ENCODE assay signal across 9 mouse cellular contexts in genomic region chr10:99165751-99166282, GRCm38 (mm10). TPM values are rescaled to one million over a fixed set of nuclear protein-coding genes. Genes with fewer than 3 reads are reported as not detected.
DNase-seq lines count a peak whose midpoint lies in the region; ATAC-seq lines count a peak whose summit lies in the region.
"Had no signal": no experiment of that assay in that cellular context is flagged by ENCODE, and none has a peak within 500 bp of the region (broad histone marks: within the 10 kb centered on the region; RNA-seq: fewer than 3 reads in every experiment).

No protein-coding gene starts in this region.

- H3K27ac ChIP-seq in embryonic facial prominence, embryonic 12.5 days, result 0 out of 2 replicates have a peak overlapping the region, but pooled peaks have one; percentile 47
- peak overlapping the region; percentile 10; the same call in 1 of the 2 replicates for H3K27ac ChIP-seq in kidney, embryonic 14.5 days (ENCODE audit: low read depth, low read length)
- peak overlapping the region; percentile 36 for H3K27ac ChIP-seq in macrophage
- no peak overlapping the region for H3K27ac ChIP-seq in midbrain, embryonic 11.5 days (ENCODE audit: low read depth, low read length)
- H3K27ac ChIP-seq: neural tube, embryonic 12.5 days had no signal

- H3K4me1 ChIP-seq in embryonic facial prominence, embryonic 12.5 days, result peaks cover 6% of the 10 kb centered on the region; the same call in 1 of the 2 replicates
- peaks cover 14% of the 10 kb centered on the region for H3K4me1 ChIP-seq in kidney, embryonic 14.5 days (ENCODE audit: control insufficient read depth, insufficient read depth, low read length)
- H3K4me1 ChIP-seq in midbrain, embryonic 11.5 days (ENCODE audit: control insufficient read depth, insufficient read depth, low read length), result no peaks in the 10 kb centered on the region; the same call in 1 of the 2 replicates
- H3K4me1 ChIP-seq: neural tube, embryonic 12.5 days had no signal

- 0 out of 2 replicates have a peak, but pooled peaks have one; percentile 5 for ATAC-seq in embryonic facial prominence, embryonic 12.5 days (ENCODE audit: insufficient number of reproducible peaks, insufficient read depth, low FRiP score, low TSS enrichment)
- ATAC-seq in kidney, embryonic 14.5 days (ENCODE audit: low FRiP score, low TSS enrichment), result peak; percentile 24; the same call in 1 of the 2 replicates
- ATAC-seq in frontal cortex, adult (ENCODE audit: low TSS enrichment), result no peak
- no peak for ATAC-seq in midbrain, embryonic 11.5 days (ENCODE audit: low FRiP score)

- DNase-seq in heart, adult 18-20 months, result peak; percentile 28 to 42
- no peak for DNase-seq in heart, postnatal 25 days (ENCODE audit: low spot score)
- DNase-seq in midbrain, embryonic 11.5 days (ENCODE audit: low spot score, missing footprints), result no peak
- no peak for DNase-seq in layer of hippocampus, postnatal 25 days (ENCODE audit: extremely low spot score in 1 of 2, low spot score in 1 of 2)

- no peak overlapping the region for H3K9ac ChIP-seq in embryonic facial prominence, embryonic 12.5 days
- no peak overlapping the region for H3K9ac ChIP-seq in kidney, embryonic 14.5 days (ENCODE audit: low read depth, low read length)
- no peak overlapping the region for H3K9ac ChIP-seq in midbrain, embryonic 11.5 days (ENCODE audit: low read length)
- H3K9ac ChIP-seq: neural tube, embryonic 12.5 days had no signal

- no peaks in the 10 kb centered on the region for H3K27me3 ChIP-seq in embryonic facial prominence, embryonic 12.5 days
- H3K27me3 ChIP-seq in kidney, embryonic 14.5 days (ENCODE audit: control insufficient read depth, insufficient read depth, low read length), result no peaks in the 10 kb centered on the region
- no peaks in the 10 kb centered on the region for H3K27me3 ChIP-seq in midbrain, embryonic 11.5 days (ENCODE audit: control insufficient read depth, insufficient read depth, low read length)
- H3K27me3 ChIP-seq: neural tube, embryonic 12.5 days had no signal

- intact Hi-C loops in heart, postnatal 25 days (cut with DNase I), result loop anchor here (1.0 to 5.0 kb wide), 5 partner anchors 246 to 449 kb away; no protein-coding TSS in a partner anchor

- no peaks in the 10 kb centered on the region for H3K79me2 ChIP-seq in macrophage (ENCODE audit: inconsistent target)

- WGBS in embryonic facial prominence, embryonic 12.5 days, result 66% methylated on average over 7 of the region's 7 CpGs
- 47% methylated on average over 7 of the region's 7 CpGs for WGBS in kidney, embryonic 14.5 days
- WGBS in macrophage (ENCODE audit: missing documents), result 67% methylated on average over 7 of the region's 7 CpGs
- WGBS in midbrain, embryonic 11.5 days, result 83% methylated on average over 7 of the region's 7 CpGs

- no peaks in the 10 kb centered on the region for H3K36me3 ChIP-seq in embryonic facial prominence, embryonic 12.5 days
- no peaks in the 10 kb centered on the region for H3K36me3 ChIP-seq in kidney, embryonic 14.5 days (ENCODE audit: control insufficient read depth, insufficient read depth, low read length)
- H3K36me3 ChIP-seq in macrophage (ENCODE audit: inconsistent target), result no peaks in the 10 kb centered on the region
- no peaks in the 10 kb centered on the region for H3K36me3 ChIP-seq in midbrain, embryonic 11.5 days (ENCODE audit: control insufficient read depth, insufficient read depth, low read length)
- H3K36me3 ChIP-seq: neural tube, embryonic 12.5 days had no signal

- no peak overlapping the region for H3K4me3 ChIP-seq in embryonic facial prominence, embryonic 12.5 days
- no peak overlapping the region for H3K4me3 ChIP-seq in kidney, embryonic 14.5 days (ENCODE audit: low read length)
- no peak overlapping the region for H3K4me3 ChIP-seq in macrophage (ENCODE audit: inconsistent target)
- no peak overlapping the region for H3K4me3 ChIP-seq in midbrain, embryonic 11.5 days (ENCODE audit: low read depth, low read length)
- H3K4me3 ChIP-seq: neural tube, embryonic 12.5 days had no signal

- H3K9me3 ChIP-seq in embryonic facial prominence, embryonic 12.5 days, result no peaks in the 10 kb centered on the region
- H3K9me3 ChIP-seq in kidney, embryonic 14.5 days (ENCODE audit: control insufficient read depth, low read length), result no peaks in the 10 kb centered on the region
- H3K9me3 ChIP-seq in midbrain, embryonic 11.5 days (ENCODE audit: control insufficient read depth, low read length), result no peaks in the 10 kb centered on the region
- H3K9me3 ChIP-seq: neural tube, embryonic 12.5 days had no signal

- no peak overlapping the region for H3K4me2 ChIP-seq in embryonic facial prominence, embryonic 12.5 days (replicated peaks)
- no peak overlapping the region for H3K4me2 ChIP-seq in kidney, embryonic 14.5 days (replicated peaks; ENCODE audit: low read depth, low read length)
- no peak overlapping the region for H3K4me2 ChIP-seq in midbrain, embryonic 11.5 days
- H3K4me2 ChIP-seq: neural tube, embryonic 12.5 days had no signal

RNA-seq across cellular contexts. Expression of gene Phxr2, which starts 39.7 kb away (rescaled TPM):
- total RNA-seq in heart, adult 18-20 months (2021), result not detected
- not detected for total RNA-seq in heart, postnatal 25 days (2021)
- 0.18 TPM in 1 of 2 replicates, not detected in the other for polyA plus RNA-seq in embryonic facial prominence, embryonic 12.5 days (2016; fragmentation: Nextera tagmentation; extraction: Ambion mirVana)
- polyA plus RNA-seq in kidney, embryonic 14.5 days (2014; fragmentation: Nextera tagmentation; extraction: Ambion mirVana), result 0.17 TPM in 1 of 2 replicates, not detected in the other
- under 1 TPM in 2 of 26 experiments, not detected in 24; 0.66 to 0.92 TPM for total RNA-seq in macrophage (2018; cell fraction: chromatin; rRNA removed)
- total RNA-seq in macrophage (2018; cell fraction: cytosol; rRNA removed), result not detected
- under 1 TPM in 2 of 26 experiments, not detected in 24; 0.58 to 0.60 TPM for total RNA-seq in macrophage (2018; cell fraction: nucleus; rRNA removed)
- polyA plus RNA-seq in macrophage (2018), result not detected in 3 replicates
- polyA plus RNA-seq in midbrain, embryonic 11.5 days (2014; fragmentation: Nextera tagmentation; extraction: Ambion mirVana), result 0.14 TPM in 1 of 2 replicates, not detected in the other
- total RNA-seq in layer of hippocampus, postnatal 25 days (2021), result not detected

RNA-seq across cellular contexts. Expression of gene Galnt4, which starts 57.9 kb away (rescaled TPM):
- total RNA-seq in heart, adult 18-20 months (2021), result 1 to 10 TPM; 2.1 to 2.7 TPM
- 1 to 10 TPM; 3.2 to 3.6 TPM for total RNA-seq in heart, postnatal 25 days (2021)
- polyA plus RNA-seq in embryonic facial prominence, embryonic 12.5 days (2016; fragmentation: Nextera tagmentation; extraction: Ambion mirVana), result 8.1 and 9.5 TPM in 2 replicates
- 5.4 and 12.4 TPM in 2 replicates for polyA plus RNA-seq in kidney, embryonic 14.5 days (2014; fragmentation: Nextera tagmentation; extraction: Ambion mirVana)
- 10 to 100 TPM in 8 of 26 experiments, 1 to 10 TPM in 18; 2.3 to 21.3 (median 6.9) TPM for total RNA-seq in macrophage (2018; cell fraction: chromatin; rRNA removed)
- 10 to 100 TPM in 22 of 26 experiments, 1 to 10 TPM in 4; 8.1 to 22.5 (median 12.6) TPM for total RNA-seq in macrophage (2018; cell fraction: cytosol; rRNA removed)
- total RNA-seq in macrophage (2018; cell fraction: nucleus; rRNA removed), result 10 to 100 TPM; 10.3 to 34.8 (median 15.7) TPM
- 12.3 to 14.2 TPM (median 13.0 TPM) in 3 replicates for polyA plus RNA-seq in macrophage (2018)
- polyA plus RNA-seq in midbrain, embryonic 11.5 days (2014; fragmentation: Nextera tagmentation; extraction: Ambion mirVana), result 3.3 and 4.3 TPM in 2 replicates
- 1 to 10 TPM; 4.0 to 4.6 TPM for total RNA-seq in layer of hippocampus, postnatal 25 days (2021)

RNA-seq across cellular contexts. Expression of gene Poc1b, which starts 59.0 kb away (rescaled TPM):
- total RNA-seq in heart, adult 18-20 months (2021), result 1 to 10 TPM; 6.4 to 8.7 TPM
- total RNA-seq in heart, postnatal 25 days (2021), result 1 to 10 TPM; 5.3 to 6.4 TPM
- polyA plus RNA-seq in embryonic facial prominence, embryonic 12.5 days (2016; fragmentation: Nextera tagmentation; extraction: Ambion mirVana), result 19.4 and 21.1 TPM in 2 replicates
- 18.1 and 28.9 TPM in 2 replicates for polyA plus RNA-seq in kidney, embryonic 14.5 days (2014; fragmentation: Nextera tagmentation; extraction: Ambion mirVana)
- 10 to 100 TPM in 14 of 26 experiments, 1 to 10 TPM in 12; 1.6 to 21.4 (median 11.5) TPM for total RNA-seq in macrophage (2018; cell fraction: chromatin; rRNA removed)
- total RNA-seq in macrophage (2018; cell fraction: cytosol; rRNA removed), result 10 to 100 TPM in 20 of 26 experiments, 1 to 10 TPM in 6; 8.0 to 19.3 (median 10.7) TPM
- total RNA-seq in macrophage (2018; cell fraction: nucleus; rRNA removed), result 10 to 100 TPM in 10 of 26 experiments, 1 to 10 TPM in 16; 3.4 to 18.9 (median 8.6) TPM
- 12.0 to 22.8 TPM (median 12.8 TPM) in 3 replicates for polyA plus RNA-seq in macrophage (2018)
- polyA plus RNA-seq in midbrain, embryonic 11.5 days (2014; fragmentation: Nextera tagmentation; extraction: Ambion mirVana), result 37.2 and 38.6 TPM in 2 replicates
- total RNA-seq in layer of hippocampus, postnatal 25 days (2021), result 1 to 10 TPM; 6.5 to 8.2 TPM

Comparison
In these comparisons a context has a peak if more than half of its experiments do, and no peak if none do; other contexts are left out.
1. DNase-seq: peak in heart, adult 18-20 months (2 of 2); none in heart, postnatal 25 days (single experiment), midbrain, embryonic 11.5 days (single experiment) and layer of hippocampus, postnatal 25 days (0 of 2).
2. ATAC-seq: peak in embryonic facial prominence, embryonic 12.5 days (single experiment) and kidney, embryonic 14.5 days (single experiment); none in frontal cortex, adult (single experiment) and midbrain, embryonic 11.5 days (single experiment).